Mouse (Mus musculus) forebrain, embryonic 11.5 days (tissue): Measurements from ENCODE around the gene Vmn2r21. TPM values are rescaled to one million over a fixed set of nuclear protein-coding genes. Genes with fewer than 3 reads are reported as not detected.
"Not testable (repeated sequence)": the region's sequence is repeated elsewhere in the genome, so short reads cannot be mapped to it uniquely, and the experiment has no call there.

Experiments
- ATAC-seq: fragments of 200-750 bp; cut with Nextera tagmentation; replicated peaks from 2 replicates; pipeline ENCODE4 v1.8.0; 2017; ENCODE audit warnings: moderate TSS enrichment; ENCODE audit not compliant: low FRiP score
- DNase-seq: peaks from one replicate; pipeline ENCODE4 v3.0.0-alpha.2; 2017; ENCODE audit warnings: low spot score
- H3K27ac ChIP-seq: fragments of 300-500 bp; sonication (generic); 2 replicates; pipeline ENCODE4 v1.5.1; 2014; ENCODE audit warnings: low read depth, low read length
- H3K27me3 ChIP-seq: fragments of 300-500 bp; sonication (generic); 2 replicates; pipeline ENCODE4 v1.6.1; 2014; ENCODE audit warnings: mild to moderate bottlenecking, low read length, mixed read lengths; ENCODE audit not compliant: control insufficient read depth, insufficient read depth
- H3K36me3 ChIP-seq: fragments of 300-500 bp; sonication (generic); 2 replicates; pipeline ENCODE4 v1.6.1; 2014; ENCODE audit warnings: mild to moderate bottlenecking, low read length, moderate library complexity, mixed read lengths; ENCODE audit not compliant: control insufficient read depth, insufficient read depth
- H3K4me1 ChIP-seq: fragments of 300-500 bp; sonication (generic); replicated peaks from 2 replicates; pipeline ENCODE4 v1.6.1; 2014; ENCODE audit warnings: low read length, mixed read lengths; ENCODE audit not compliant: control insufficient read depth, insufficient read depth
- H3K4me2 ChIP-seq: fragments of 300-500 bp; sonication (generic); 2 replicates; pipeline ENCODE4 v1.6.1; 2014; ENCODE audit warnings: low read depth, mild to moderate bottlenecking, low read length, moderate library complexity, mixed read lengths; ENCODE audit not compliant: severe bottlenecking
- H3K4me3 ChIP-seq: fragments of 300-500 bp; sonication (generic); 2 replicates; pipeline ENCODE4 v1.5.1; 2014; ENCODE audit warnings: low read depth, low read length
- H3K9ac ChIP-seq: fragments of 300-500 bp; sonication (generic); 2 replicates; pipeline ENCODE4 v1.6.1; 2014; ENCODE audit warnings: low read length
- H3K9me3 ChIP-seq: fragments of 300-500 bp; sonication (generic); 2 replicates; pipeline ENCODE4 v1.6.1; 2016; ENCODE audit warnings: low read length, mixed read lengths; ENCODE audit not compliant: control insufficient read depth
- WGBS: fragments of 180-500 bp; shearing (Covaris S2); extraction: QIAGEN DNeasy Blood & Tissue Kit; methylation state at CpG from one replicate; pipeline ENCODE4 v1.1.7; 2014; 5-methylcytosine and 5-hydroxymethylcytosine counted together
- polyA plus RNA-seq: library from polyadenylated mRNA; unstranded; fragments of >200 nt; fragmentation: Nextera tagmentation; extraction: Ambion mirVana; gene quantifications from 2 replicates; pipeline ENCODE4 v1.2.1, GENCODE M21; 2014

The Vmn2r21 gene
- polyA plus RNA-seq: not detected in 2 replicates

DNA sequence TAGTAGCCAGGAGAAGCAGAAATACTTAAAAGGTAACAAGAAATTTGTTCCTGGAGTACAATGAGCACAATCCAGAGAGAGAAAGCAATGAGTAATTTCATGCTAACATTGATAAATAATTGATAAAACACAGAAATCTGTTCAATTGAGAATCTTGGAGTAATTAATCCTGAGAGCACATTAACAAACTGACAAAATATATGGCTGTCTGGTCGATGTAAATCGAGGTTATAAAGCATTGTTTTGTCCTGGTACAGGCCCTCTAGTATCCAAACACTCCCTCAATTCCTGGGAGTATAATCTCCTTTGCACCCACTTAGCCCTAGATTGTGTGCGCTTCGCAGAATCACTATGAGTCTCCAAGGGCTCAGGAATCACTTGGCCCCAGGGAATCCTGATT is at the start of gene Vmn2r21:
Vmn2r21 (minus strand) TSS at position 101 of the 400 bp plus-strand sequence.
- H3K4me3 ChIP-seq, H3K4me2 ChIP-seq, ATAC-seq, H3K9me3 ChIP-seq, H3K27me3 ChIP-seq, H3K27ac ChIP-seq, H3K4me1 ChIP-seq, H3K9ac ChIP-seq, H3K36me3 ChIP-seq, DNase-seq: not testable (repeated sequence)
- no CpG with 5 or more reads among the region's 4 CpGs for WGBS

DNA sequence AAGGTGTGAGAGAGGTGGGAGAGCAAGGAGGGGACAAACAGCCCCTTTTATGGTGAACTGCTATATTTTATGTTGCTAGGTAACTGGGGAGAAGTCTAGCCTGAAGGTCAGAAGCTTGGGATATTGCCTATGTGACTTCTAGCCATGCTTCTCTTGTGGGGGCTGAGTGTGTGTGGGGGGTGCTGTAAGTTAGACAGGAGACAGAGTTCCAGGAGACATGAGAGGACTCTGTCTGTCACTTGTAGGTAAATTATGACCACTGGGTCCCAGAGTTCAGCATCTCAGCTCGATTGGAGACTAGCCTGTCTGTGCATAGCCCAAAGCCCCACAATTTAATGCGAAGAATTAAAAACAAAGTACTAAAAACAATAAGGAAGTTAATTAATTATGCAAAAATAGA is 41.5 kb upstream of the Vmn2r21 start:
- H3K27me3 ChIP-seq, H3K4me1 ChIP-seq, ATAC-seq, H3K4me3 ChIP-seq, DNase-seq, H3K9ac ChIP-seq, H3K27ac ChIP-seq, H3K4me2 ChIP-seq, H3K36me3 ChIP-seq, H3K9me3 ChIP-seq: not testable (repeated sequence)
- no CpG with 5 or more reads among the region's 2 CpGs for whole genome bisulfite sequencing

DNA sequence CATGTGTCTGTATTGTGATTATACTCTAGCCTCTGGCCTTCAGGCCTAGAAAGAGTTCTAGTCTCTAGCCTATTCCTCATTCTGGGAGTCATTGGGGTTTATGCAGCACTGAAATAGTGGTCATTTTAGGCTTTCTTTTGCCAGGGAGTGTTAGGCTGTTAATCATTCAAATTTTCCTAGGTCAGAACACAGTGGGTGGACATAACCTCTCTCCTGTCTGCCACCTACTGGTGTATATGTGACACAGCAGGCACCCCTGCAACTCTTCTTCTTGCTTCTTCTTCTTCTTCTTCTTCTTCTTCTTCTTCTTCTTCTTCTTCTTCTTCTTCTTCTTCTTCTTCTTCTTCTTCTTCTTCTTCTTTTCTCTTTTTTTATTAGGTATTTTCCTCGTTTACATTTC is 6.5 kb upstream of the Vmn2r21 start:
- not testable (repeated sequence) for DNase-seq, H3K9ac ChIP-seq, H3K4me2 ChIP-seq, H3K4me3 ChIP-seq, ATAC-seq, H3K27me3 ChIP-seq, H3K36me3 ChIP-seq, H3K4me1 ChIP-seq, H3K9me3 ChIP-seq, H3K27ac ChIP-seq
- no CpG with 5 or more reads among the region's 1 CpGs for WGBS

DNA sequence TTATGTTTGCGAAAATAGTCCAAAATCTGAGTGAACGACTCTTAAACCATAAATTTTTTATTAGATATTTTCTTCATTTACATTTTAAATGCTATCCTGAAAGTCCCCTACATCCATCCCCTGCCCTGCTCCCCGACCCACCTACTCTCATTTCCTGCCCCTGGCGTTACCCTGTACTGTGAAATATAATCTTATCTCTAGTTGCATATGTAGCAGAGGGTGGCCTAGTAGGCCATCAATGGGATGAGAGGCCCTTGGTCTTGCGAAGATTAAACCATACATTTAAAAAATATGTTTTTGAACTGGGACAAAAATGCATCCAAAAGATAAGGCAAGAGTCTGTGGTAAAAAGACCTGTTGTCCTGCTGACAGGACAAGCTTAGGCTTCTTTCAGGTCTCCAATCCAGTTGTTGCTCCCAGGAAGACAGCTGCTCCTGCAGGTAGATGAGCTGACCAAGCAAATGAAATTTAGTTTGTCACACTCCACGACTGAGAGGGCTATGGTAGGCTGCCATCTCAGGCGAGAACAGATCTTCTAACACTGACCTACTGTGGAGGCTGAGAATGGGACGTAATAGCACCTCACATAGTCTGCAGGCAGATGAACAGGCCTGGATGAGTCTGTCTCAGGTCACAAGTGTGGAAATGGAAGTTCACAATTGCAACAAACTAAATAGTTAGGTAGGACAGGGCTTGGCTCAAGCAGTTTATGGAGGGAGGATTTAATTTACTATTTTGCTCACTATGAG is 10.8 kb downstream of the Vmn2r21 start:
- not testable (repeated sequence) for H3K4me2 ChIP-seq, H3K36me3 ChIP-seq, H3K4me3 ChIP-seq, ATAC-seq, H3K9ac ChIP-seq, H3K9me3 ChIP-seq, H3K27ac ChIP-seq, H3K27me3 ChIP-seq, DNase-seq, H3K4me1 ChIP-seq
- WGBS: no CpG with 5 or more reads among the region's 8 CpGs

DNA sequence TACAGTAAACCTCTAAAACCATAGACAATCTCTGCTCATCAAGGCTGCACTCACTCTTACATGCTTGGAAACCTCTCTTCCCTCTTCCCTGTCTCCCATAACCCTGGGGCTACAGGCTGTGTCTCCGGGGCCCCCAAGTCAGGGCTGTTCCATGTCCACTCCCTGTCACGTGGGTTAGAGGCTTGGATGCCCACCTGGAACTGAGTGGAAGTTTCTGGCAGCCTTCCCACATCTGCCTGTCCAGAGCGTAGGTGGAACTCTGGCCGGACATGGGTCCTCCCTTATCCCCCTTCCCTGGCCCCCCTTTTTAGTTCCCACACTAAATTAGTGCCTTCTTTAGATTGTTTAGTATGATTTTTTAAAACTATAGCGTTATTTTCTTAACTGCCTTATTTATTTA is 60.2 kb downstream of the Vmn2r21 start:
- not testable (repeated sequence) for H3K9ac ChIP-seq, H3K4me2 ChIP-seq, H3K4me1 ChIP-seq, H3K27me3 ChIP-seq, H3K4me3 ChIP-seq, ATAC-seq, H3K36me3 ChIP-seq, H3K9me3 ChIP-seq, H3K27ac ChIP-seq, DNase-seq
- no CpG with 5 or more reads among the region's 5 CpGs for WGBS

DNA sequence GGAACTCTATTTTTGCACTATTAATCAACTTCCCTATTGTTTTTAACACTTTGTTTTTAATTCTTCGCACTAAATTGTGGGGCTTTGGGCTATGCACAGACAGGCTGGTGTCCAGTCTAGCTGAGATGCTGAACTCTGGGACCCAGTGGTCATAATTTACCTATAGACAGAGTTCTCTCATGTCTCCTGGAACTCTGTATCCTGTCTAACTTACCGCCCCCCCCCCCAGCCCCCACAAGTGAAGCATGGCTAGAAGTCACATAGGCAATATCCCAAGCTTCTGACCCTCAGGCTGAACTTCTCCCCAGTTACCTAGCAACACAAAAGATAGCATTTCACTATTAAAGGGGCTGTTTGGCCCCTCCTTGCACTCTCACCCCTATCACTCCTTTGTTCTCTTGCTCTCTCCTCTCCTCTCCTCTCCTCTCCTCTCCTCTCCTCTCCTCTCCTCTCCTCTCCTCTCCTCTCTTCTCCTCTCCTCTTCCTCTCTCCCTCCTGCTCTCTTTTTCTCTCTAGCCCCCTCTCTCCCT is 60.7 kb downstream of the Vmn2r21 start:
- DNase-seq, ATAC-seq, H3K9me3 ChIP-seq, H3K9ac ChIP-seq, H3K4me3 ChIP-seq, H3K4me1 ChIP-seq, H3K27me3 ChIP-seq, H3K27ac ChIP-seq, H3K4me2 ChIP-seq, H3K36me3 ChIP-seq: not testable (repeated sequence)
- WGBS: no CpG with 5 or more reads among the region's 2 CpGs

DNA sequence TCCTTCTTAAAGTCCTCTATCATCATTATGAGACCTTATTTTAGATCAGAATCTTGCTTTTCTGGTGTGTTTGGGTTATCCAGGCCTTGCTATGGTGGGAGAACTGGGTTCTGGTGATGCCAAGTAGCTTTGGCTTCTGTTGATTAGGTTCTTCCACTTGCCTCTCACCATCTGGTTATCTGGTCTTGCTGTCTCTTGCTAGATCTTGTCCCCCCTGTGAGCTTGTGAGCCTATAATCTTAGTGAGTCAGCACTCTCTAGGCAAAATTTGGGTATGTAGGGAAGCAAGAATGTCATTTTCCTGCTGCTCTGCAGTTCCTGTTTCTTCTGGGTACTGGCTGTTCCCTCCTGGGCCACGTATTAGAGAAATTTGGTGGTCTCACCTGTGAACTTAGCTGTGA is 64.6 kb downstream of the Vmn2r21 start:
- not testable (repeated sequence) for H3K9me3 ChIP-seq, H3K27ac ChIP-seq, H3K36me3 ChIP-seq, DNase-seq, H3K4me3 ChIP-seq, H3K4me2 ChIP-seq, H3K9ac ChIP-seq, ATAC-seq, H3K27me3 ChIP-seq, H3K4me1 ChIP-seq
- WGBS: no CpG with 5 or more reads among the region's 1 CpGs
